Mouse (Mus musculus) MN1 (cell line): Measurements from ENCODE around the gene Afg3l1.
"Not testable (repeated sequence)": the region's sequence is repeated elsewhere in the genome, so short reads cannot be mapped to it uniquely, and the experiment has no call there.

Experiments
- DNase-seq: peaks from one replicate; pipeline ENCODE4 v3.0.0-alpha.2; 2016; ENCODE audit warnings: low spot score

Afg3l1 gene

DNA sequence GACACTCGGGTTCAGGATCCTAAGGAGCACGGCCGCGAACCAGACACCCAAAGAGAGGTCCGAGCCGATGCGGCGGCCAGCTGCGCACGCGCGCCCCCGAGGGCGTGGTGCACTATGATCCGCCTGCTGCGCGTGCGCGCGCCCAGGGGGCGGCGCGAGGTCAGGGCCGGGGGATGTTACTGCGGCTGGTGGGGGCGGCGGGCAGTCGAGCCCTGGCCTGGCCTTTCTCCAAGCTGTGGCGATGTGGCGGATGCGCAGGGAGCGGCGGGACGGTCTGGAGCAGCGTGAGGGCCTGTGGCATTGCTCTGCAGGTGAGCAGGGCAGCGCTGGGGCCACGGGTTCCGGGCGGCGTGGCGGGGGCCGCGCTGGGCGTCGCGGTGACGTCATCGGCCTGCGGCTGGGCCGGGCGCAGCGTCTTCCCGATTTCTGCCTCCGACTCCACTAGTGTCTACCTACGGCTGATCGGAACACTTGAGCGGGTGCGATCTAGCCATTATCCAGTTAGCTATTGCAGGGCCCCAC, at the start of gene Afg3l1:
Gene Afg3l1 (plus strand): TSS at position 167 of the 522 bp plus-strand sequence.
- DNase-seq, result peak; percentile 98

DNA sequence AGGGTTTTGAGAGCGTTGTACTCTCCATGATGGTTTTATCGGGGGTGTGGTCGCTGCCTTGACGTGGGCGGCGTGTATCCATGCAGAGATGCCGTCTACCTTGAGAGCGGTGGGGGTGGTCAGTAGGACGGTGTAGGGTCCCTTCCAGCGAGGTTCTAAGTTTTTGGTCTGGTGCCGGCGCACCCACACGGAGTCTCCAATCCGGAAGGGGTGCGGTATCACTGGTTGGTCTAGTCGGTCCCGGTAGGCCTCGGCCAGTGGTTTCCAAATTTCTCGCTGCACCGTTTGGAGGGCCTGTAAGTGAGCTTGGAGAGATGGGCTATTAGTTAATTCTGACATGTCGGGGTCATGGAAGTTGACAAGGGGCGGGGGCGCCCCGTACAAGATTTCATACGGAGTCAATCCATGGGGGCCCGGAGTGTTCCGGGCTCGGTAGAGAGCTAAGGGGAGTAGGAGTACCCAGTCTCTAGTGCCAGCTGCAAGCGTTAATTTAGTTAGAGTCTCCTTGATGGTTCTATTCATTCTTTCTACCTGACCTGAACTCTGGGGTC, 49.3 kb upstream of the Afg3l1 start:
- DNase-seq, result no peak

DNA sequence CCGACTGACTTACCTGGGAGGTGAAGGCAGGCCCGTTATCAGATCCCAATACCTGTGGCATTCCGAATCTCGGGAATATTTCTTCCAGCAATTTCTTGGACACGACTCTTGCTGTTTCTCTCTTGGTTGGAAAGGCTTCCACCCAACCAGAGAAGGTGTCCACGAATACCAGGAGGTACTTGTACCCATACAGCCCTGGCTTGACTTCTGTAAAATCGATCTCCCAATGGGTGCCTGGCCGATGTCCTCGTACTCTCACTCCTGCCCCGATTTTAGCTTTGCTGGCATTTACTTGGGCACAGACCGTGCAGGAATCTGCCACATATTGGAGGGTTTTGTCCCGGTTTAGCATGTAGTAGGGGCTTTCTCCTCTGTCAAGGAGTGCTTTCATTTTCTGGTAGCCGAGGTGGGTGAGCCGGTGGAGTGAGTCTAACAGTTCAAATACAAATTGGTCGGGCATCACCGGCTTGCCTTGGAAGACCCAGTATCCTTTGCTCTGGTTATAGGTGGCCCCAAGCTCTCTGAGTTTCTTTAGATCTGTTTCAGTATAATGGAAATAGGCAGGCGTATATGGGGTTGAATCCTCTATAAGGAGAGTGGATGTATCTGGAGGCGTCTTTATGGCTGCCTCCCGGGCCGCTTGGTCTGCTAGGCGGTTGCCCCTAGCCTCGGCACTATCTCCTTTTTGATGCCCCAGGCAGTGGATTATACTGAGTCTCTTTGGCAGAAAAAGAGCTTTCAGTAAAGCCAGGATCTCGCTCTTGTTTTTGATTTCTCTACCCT, 48.6 kb upstream of the Afg3l1 start:
- peak; percentile 94 for DNase-seq

DNA sequence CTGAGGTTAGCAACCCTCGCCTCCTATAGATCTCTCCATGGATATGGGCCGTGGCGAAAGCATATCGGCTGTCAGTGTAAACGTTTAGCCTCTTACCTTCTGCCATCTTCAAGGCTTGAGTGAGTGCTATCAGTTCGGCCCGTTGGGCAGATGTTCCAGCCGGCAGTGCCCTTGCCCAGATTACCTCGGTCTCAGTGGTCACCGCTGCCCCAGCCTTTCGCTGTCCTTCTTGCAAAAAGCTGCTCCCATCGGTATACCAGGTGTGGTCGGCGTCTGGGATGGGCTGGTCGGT, 48.0 kb upstream of the Afg3l1 start:
- DNase-seq, result peak; percentile 93

DNA sequence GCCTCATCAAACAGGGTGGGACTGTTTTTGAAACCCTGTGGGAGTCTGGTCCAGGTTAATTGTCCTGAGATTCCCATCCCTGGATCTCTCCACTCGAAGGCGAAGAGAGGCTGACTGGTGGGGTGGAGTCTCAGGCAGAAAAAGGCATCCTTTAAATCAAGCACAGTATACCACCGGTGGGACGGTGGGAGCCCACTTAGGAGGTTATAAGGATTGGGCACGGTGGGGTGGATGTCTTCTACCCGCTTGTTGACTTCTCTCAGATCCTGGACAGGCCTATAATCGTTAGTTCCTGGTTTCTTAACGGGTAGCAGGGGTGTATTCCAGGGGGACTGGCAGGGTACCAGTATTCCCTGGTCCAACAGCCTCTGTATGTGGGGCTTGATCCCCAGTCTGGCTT, 46.8 kb upstream of the Afg3l1 start:
- DNase-seq, result peak; percentile 90

DNA sequence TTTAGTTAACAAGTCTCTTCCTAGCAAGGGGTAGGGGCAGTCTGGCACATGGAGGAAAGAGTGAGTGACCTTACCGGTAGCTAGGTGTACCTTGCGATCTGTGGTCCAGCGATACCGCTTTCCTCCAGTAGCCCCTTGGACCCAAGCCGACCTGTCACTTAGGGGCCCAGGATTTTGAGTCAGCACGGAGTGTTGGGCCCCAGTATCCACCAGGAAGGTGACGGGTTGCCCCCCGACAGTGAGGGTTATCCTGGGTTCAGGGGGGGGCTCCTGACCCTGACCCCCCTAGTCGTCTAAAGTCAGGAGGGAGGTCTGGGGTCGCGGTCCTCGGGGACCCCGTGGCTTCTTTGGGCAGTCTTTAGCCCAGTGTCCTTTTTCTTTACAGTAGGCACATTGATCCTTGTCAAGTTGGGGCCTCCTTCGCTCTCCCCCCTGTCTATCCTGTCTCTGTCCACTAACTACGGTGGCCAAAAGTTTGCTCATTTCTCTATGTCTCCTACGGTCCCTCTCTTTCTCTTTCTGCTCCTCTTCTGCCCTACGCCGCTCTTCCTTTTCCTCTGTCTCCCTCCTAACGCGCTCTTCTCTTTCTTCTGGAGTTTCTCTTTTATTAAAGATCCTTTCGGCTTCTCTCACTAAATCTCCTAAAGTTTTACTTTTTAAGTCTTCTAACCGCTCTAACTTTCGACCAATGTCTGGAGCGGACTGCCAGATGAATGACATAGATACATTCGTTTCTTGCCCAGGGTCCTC, 45.9 kb upstream of the Afg3l1 start:
- DNase-seq, result peak; percentile 95

DNA sequence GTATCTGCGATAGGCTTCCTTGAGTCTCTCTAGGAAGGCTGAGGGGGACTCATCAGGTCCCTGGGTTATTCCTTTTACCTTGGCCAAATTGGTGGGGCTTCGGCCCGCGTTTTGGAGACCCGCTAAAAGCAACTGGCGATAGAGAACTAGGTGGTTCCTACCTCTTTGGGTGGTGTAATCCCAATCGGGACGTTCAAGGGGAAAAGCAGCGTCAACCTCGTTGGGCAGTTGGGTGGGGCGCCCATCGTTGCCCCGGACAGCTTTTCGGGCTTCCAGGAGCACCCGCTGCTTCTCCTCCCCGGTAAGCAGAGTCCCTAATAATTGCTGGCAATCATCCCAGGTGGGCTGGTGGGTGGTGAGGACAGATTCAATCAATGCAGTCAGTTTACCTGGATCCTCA, 45.3 kb upstream of the Afg3l1 start:
- DNase-seq, result no peak

DNA sequence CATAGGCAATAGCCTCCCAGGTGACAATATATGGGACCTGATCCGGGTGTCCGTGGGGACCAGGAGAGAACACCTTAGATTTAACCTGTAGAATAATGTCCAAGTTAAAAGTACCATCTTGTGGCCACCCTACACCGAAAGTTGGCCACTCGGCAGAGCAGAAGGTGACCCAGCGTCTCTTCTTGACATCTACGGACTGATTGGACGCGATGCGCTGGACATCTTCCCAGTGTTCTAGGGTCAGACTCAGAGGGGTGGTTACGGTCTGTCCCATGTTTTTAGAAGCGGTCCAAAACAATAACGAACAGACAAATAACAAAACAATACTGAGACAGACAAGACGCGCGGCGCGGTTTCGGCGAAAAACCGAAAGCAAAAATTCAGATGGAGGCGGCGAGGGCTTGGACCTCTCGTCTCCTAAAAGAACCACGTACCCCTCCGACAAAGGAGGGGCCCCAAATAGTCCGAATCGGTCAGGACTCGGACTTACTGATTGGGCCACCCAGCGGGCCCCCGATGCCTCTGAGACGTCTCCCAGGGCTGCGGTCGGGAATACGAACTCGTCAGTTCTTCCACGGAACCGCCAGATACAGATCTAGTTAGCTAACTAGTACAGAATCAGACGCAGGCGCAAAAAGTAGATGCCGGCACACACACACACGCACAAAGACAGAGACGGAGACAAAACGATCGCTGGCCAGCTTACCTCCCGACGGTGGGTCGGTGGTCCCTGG, 44.3 kb upstream of the Afg3l1 start:
- DNase-seq, result peak; percentile 95

DNA sequence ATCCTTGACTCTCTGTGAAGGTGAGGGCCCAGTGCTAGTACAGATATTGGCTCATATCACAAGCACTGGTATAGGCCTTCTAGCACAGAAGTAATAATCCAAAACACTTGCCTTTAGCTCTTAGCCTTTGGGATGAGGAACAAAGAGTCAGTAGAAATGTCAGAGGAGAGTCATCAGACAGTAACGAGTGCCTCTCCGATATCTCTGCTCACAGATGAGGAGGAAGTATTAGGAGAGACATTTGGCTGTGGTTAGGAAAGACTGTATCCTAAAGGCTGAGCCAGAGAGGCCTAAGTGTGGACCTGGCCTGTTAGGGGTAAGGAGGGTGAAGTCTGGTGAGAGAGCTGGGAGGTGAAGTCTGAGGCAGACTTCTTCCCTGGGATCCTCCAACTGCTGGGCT, 35.9 kb upstream of the Afg3l1 start:
- DNase-seq, result no peak

DNA sequence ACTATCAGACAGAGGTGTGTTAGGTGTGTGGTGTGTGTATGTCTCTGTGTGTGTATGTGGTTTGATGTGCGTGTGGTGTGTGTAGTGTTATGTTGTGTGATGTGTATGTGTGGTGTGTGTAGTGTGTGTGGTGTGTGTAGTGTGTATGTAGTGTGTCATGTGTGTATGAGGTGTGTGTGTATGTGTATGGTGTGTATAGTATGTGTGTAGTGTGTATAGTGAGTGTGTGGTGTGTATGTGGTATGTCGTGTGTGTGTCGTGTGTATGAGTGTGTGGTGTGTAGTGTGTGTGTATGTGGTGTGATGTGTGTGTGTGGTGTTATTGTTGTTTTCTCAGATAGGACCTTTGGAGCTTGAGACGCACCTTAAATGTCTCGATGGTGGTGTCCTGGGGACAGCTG, 35.4 kb upstream of the Afg3l1 start:
- no peak for DNase-seq

DNA sequence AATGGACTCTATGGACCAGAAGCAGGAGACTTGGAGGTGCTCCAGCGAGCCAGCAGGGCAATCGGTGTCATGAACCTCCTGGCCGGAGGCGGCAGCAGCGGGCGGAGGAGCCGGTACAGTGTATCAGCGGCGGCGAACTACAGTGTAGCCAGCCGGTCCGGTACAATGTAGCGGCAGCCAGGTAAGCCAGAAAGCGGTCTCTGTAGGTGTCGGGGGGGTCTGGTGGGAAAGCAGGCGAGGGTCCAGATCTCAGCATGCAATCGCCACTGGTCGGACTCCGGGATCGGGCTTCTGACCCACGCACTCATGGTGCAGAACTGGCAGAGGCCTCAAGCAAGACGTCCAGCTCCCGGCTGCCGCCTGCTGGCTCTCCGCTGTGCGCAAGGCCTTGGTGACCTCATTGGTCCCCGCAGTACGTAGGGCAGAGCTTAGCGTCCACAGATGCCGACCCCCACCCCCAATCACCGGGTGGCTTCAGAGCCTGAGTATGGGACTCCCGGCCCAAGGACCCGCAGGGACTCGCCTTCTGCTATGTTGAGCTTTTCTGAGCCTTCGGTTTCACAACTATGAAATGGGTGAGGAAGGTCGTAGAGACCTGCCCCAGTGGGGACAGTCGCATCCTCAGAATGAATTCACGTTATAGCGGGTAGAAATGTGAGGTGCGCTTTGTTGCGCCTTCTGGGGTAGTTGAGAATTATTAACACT, 34.7 kb upstream of the Afg3l1 start:
- peak; percentile 98 for DNase-seq

DNA sequence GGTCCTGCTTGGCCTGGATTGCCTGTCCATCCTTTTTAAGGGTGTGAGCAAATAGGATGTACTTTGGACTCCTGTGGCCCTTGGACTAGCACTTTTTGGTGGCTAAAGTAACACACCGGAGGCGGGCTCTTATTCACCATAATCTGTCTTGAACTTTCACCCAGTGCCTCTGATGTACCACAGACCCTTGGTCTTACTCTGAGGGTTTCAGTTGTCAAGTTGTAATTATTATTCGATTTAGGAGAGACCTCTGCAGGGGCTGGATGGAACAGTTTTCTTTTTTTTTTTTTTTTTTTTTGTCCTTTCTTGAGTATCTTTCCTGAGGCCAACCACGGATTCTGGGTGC, 34.2 kb upstream of the Afg3l1 start:
- DNase-seq, result peak; percentile 59

DNA sequence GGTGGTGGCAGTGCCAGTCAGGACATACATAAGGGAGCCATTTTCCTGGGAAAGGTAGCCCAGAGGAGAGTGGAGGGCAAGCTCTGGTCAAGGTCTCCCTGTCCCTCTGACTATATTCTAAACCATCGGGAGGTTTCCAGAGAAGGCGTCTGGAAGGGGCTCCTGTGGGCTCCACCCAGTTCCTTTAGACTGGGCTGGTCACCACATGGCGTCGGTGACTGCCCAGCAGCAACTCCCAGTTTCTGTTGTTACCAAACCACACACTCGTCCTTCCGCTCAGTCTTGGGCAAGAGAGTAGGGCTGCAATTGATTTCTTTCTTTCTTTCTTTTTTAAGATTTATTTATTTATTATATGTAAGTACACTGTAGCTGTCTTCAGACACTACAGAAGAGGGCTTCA, 33.6 kb upstream of the Afg3l1 start:
- no peak for DNase-seq

DNA sequence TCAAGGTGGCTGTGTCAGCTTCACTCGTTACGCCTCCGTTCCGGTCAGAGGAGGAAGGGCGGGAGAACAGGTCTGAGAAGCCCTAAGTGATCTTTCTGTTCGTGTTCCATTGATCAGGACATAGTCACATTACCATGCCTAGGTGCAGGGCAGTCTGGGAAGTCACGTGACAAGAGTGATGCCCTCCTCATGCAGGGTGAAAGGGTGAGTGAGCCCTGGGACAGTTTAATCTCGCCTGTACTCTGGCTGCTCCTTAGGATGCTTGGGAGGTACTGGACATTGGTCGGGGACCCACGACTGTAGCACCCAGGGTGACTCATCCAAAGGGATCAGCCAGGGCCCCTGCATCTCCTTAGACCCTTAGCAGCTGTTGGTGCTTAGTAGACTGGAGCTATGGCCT, 31.7 kb upstream of the Afg3l1 start:
- no peak for DNase-seq

DNA sequence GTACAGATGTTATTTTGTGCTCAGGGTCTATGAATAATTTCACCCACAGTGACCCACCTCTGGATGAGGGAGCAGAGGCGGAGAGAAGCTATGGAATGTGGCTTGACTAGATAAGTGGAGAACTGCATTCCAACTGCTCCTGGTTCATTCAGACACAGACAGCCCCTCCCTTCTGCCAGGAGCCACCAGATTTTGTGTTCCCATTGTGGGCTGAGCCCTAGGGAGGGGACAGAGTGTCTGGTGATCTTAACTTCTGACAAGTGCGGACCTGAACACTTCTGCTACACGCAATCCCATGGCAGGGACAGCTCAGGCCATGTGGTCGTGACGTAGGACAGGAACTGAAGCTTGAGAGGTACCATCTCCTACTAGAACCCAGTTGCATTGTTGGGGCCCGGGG, 30.9 kb upstream of the Afg3l1 start:
- DNase-seq, result no peak

DNA sequence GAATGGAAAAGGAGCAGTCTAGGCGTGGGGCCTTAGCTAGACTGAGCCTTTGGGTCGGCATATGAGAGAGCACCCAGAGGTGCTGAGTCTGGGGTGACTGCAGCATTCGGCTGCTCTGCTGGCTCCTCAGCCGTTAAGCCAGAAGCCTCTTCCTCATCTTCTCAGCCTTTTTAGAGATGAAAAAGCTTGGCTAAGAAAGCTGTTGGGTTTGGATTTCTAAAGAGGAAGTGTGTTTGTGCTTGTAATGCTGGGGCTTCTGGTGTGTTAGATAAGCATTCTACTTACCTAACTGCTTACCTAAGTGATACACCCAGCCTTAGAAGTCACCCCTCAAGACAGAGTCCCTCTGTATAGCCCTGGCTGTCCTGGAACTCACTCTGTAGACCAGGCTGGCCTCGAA, 26.9 kb upstream of the Afg3l1 start:
- DNase-seq, result no peak

DNA sequence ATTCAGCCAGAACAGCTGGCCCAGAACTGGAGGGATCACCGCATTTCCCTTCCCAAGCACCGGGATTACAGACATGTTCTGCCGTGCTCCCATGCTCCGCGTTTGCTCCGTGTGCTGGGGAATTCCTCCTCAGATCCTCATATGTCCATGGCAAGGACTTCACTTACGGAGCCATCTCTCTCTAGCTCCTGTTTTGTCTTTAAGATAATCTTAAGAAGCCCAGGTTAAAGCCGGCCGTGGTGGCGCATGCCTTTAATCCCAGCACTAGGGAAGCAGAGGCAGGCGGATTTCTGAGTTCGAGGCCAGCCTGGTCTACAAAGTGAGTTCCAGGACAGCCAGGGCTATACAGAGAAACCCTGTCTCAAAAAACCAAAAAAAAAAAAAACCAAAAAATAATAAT, 26.0 kb upstream of the Afg3l1 start:
- DNase-seq, result not testable (repeated sequence)

DNA sequence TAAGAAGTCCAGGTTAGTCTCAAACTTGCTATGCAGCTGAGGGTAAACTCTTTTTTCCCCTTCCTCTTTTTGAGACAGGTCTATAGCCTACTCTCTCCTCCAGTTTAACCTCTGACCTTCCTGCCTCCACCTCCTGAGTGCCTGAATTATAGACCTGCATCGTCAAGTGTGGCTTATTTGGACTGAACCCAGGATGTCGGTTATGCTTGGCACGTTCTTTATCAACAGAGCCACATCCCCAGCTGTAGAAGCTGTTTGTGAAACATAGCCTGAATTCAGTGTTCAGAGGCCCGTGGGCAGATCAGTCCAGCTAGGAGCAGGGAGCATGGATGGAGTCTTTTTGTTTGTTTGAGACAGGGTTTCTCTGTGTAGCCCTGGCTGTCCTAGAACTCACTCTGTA, 25.6 kb upstream of the Afg3l1 start:
- no peak for DNase-seq

DNA sequence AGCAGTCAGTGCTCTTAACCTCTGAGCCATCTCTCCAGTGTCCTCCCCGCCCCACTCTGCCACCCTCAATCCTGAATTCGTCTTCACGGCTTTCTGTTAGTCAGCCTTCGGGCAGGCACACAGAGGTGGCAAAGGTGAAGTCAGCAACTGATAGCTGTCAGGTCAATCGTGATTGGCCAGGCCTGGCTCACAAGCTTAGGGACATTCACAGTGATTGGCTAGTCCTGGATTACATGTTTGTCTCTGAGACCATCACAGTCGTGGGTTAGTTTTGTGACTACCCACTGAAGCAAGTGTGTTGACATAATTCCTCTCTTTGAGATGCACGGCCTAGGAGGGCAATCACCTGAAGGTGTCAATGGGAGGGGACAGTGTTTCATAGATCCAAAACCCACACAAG, 24.4 kb upstream of the Afg3l1 start:
- no peak for DNase-seq

DNA sequence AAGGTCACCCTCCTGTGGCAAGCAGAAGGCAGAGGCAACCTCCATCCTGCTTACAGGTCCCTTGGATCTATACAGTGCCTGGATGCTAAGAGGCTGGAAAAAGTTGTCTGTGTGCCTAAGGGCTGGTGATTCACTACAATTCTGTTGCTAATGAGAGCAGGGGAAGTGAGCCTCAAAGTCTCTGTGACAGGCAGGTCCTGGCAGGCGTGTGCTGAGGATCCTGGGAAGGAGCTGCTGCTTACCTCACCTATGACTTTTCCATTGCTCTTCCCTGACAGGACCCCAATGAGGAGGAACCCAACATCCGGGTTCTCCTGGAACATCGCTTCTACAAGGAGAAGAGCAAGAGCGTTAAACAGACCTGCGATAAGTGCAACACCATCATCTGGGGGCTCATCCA, 23.8 kb upstream of the Afg3l1 start:
- DNase-seq, result no peak

DNA sequence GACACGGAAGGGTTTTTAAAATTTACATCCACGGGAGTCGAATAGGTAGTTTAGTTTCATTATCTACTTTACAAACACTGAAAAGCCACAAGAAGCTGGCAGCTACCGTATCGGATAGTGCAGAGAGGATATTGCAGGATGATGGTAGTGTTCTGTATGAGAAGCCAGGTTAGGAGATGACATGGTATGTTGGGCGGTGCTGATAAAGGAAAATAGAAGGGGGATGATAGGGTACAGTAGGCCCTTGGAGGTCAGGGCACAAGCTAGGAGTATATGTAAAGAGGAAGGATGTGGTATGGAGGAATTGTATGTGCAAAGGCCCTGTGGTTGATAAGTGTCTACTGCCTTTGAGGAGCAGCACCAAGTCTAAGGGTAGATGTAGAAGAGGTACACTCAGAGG, 23.1 kb upstream of the Afg3l1 start:
- DNase-seq, result no peak

DNA sequence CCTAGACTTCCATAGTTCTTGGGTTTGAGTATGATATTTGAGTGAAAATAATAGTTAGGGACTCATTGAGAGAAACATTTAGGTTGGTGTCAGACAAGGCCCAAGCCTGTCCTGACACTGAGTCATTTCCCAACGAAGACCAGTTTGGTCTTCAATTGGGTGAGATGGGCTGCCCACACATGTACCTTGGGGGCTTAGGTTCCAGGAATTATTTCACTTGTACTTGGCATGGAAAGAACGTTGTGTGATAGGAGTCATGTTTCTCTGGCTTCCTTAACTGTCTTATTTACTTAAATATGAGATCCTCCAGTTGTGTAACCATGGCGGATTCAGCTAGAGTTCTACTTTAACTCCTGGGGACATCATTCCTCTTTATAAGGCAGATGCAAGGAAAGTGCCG, 14.1 kb upstream of the Afg3l1 start:
- no peak for DNase-seq
